Mouse (Mus musculus): ENCODE data around the gene Syngr3. TPM values are rescaled to one million over a fixed set of nuclear protein-coding genes. Genes with fewer than 3 reads are reported as not detected.

Syngr3 gene
- polyA plus RNA-seq, 1 experiment from 2014 or later: 6.0 TPM

GRCm38 (mm10) chr17:24727618-24728017 is 37.9 kb upstream of the Syngr3 start, which contains the start of gene Rpl3l:
Gene Rpl3l, plus strand, starts transcription at chr17:24727820.
- H3K9me3 ChIP-seq (ENCODE audit: control insufficient read depth): no peaks in the 10 kb centered on the region
- H3K9ac ChIP-seq (ENCODE audit: low read depth, low read length): no peak within 1 kb of the TSS
- TF ChIP-seq CTCF (IDR thresholded peaks at IDR 0.05; ENCODE audit: low read depth): no peak
- H3K27me3 ChIP-seq (replicated peaks; ENCODE audit: control insufficient read depth, insufficient read depth, low read length): peaks cover 3% of the 10 kb centered on the region; the same call in 1 of the 2 replicates
- no peaks in the 10 kb centered on the region for H3K36me3 ChIP-seq (ENCODE audit: control insufficient read depth, insufficient read depth)
- no peak within 1 kb of the TSS for H3K4me2 ChIP-seq (replicated peaks; ENCODE audit: low read depth)
- H3K27ac ChIP-seq (ENCODE audit: low read depth, low read length): no peak within 1 kb of the TSS
- 0 out of 2 replicates have a peak, but pooled peaks cover 3% of the 10 kb centered on the region for H3K4me1 ChIP-seq (replicated peaks; ENCODE audit: control insufficient read depth, insufficient read depth, low read length)
- no peak for ATAC-seq
- 67% methylated on average over 2 of the region's 2 CpGs for WGBS
- no peak within 1 kb of the TSS for H3K4me3 ChIP-seq (ENCODE audit: low read depth, low read length)

GRCm38 (mm10) chr17:24725637-24726390 is 36.1 kb upstream of the Syngr3 start:
- no peak overlapping the region for H3K4me2 ChIP-seq (replicated peaks; ENCODE audit: low read depth)
- no peak overlapping the region for H3K27ac ChIP-seq (ENCODE audit: low read depth, low read length)
- peaks cover 11% of the 10 kb centered on the region for H3K36me3 ChIP-seq (ENCODE audit: control insufficient read depth, insufficient read depth)
- H3K4me3 ChIP-seq (ENCODE audit: low read depth, low read length): no peak overlapping the region
- H3K9ac ChIP-seq (ENCODE audit: low read depth, low read length): no peak overlapping the region
- H3K4me1 ChIP-seq (replicated peaks; ENCODE audit: control insufficient read depth, insufficient read depth, low read length): 0 out of 2 replicates have a peak, but pooled peaks cover 3% of the 10 kb centered on the region
- peaks cover 3% of the 10 kb centered on the region; the same call in 1 of the 2 replicates for H3K27me3 ChIP-seq (replicated peaks; ENCODE audit: control insufficient read depth, insufficient read depth, low read length)
- ATAC-seq: no peak
- 73% methylated on average over 3 of the region's 3 CpGs for WGBS
- peak; percentile 40 for TF ChIP-seq CTCF (IDR thresholded peaks at IDR 0.05; ENCODE audit: low read depth)
- no peaks in the 10 kb centered on the region for H3K9me3 ChIP-seq (ENCODE audit: control insufficient read depth)

GRCm38 (mm10) chr17:24724184-24724583 is 34.4 kb upstream of the Syngr3 start, which contains the start of gene Ndufb10:
Gene Ndufb10, minus strand, starts transcription at chr17:24724478.
- Histone ChIP-seq H3K27ac (ENCODE audit: low read depth, low read length) (peak within 1 kb of the TSS; percentile 82), H3K27me3 (replicated peaks; ENCODE audit: control insufficient read depth, insufficient read depth, low read length) (peaks cover 3% of the 10 kb centered on the region; the same call in 1 of the 2 replicates), H3K4me1 (replicated peaks; ENCODE audit: control insufficient read depth, insufficient read depth, low read length) (0 out of 2 replicates have a peak, but pooled peaks cover 3% of the 10 kb centered on the region), H3K36me3 (ENCODE audit: control insufficient read depth, insufficient read depth) (peaks cover 11% of the 10 kb centered on the region), H3K9ac (ENCODE audit: low read depth, low read length) (peak within 1 kb of the TSS; percentile 81), H3K4me3 (ENCODE audit: low read depth, low read length) (peak within 1 kb of the TSS; percentile 82), H3K9me3 (ENCODE audit: control insufficient read depth) (no peaks in the 10 kb centered on the region), H3K4me2 (replicated peaks; ENCODE audit: low read depth) (peak within 1 kb of the TSS; percentile 82)
- under 1% methylated on average over 30 of the region's 30 CpGs for WGBS
- peak; percentile 100 for TF ChIP-seq CTCF (IDR thresholded peaks at IDR 0.05; ENCODE audit: low read depth)
- ATAC-seq: peak; percentile 50

GRCm38 (mm10) chr17:24723881-24724180 is 34.1 kb upstream of the Syngr3 start:
- 0 out of 2 replicates have a peak, but pooled peaks cover 3% of the 10 kb centered on the region for H3K4me1 ChIP-seq (replicated peaks; ENCODE audit: control insufficient read depth, insufficient read depth, low read length)
- peak overlapping the region; percentile 82 for H3K27ac ChIP-seq (ENCODE audit: low read depth, low read length)
- H3K36me3 ChIP-seq (ENCODE audit: control insufficient read depth, insufficient read depth): peaks cover 11% of the 10 kb centered on the region
- peak; percentile 4; the same call in 1 of the 2 replicates for ATAC-seq
- peak overlapping the region; percentile 82 for H3K4me3 ChIP-seq (ENCODE audit: low read depth, low read length)
- H3K27me3 ChIP-seq (replicated peaks; ENCODE audit: control insufficient read depth, insufficient read depth, low read length): peaks cover 3% of the 10 kb centered on the region; the same call in 1 of the 2 replicates
- TF ChIP-seq CTCF (IDR thresholded peaks at IDR 0.05; ENCODE audit: low read depth): no peak
- no peaks in the 10 kb centered on the region for H3K9me3 ChIP-seq (ENCODE audit: control insufficient read depth)
- WGBS: under 1% methylated on average over 15 of the region's 15 CpGs
- H3K4me2 ChIP-seq (replicated peaks; ENCODE audit: low read depth): peak overlapping the region; percentile 82
- H3K9ac ChIP-seq (ENCODE audit: low read depth, low read length): peak overlapping the region; percentile 81

GRCm38 (mm10) chr17:24723122-24723880 is 33.5 kb upstream of the Syngr3 start:
- H3K36me3 ChIP-seq (ENCODE audit: control insufficient read depth, insufficient read depth): peaks cover 11% of the 10 kb centered on the region
- peak overlapping the region; percentile 82; the same call in 1 of the 2 replicates for H3K27ac ChIP-seq (ENCODE audit: low read depth, low read length)
- peak overlapping the region; percentile 82 for H3K4me2 ChIP-seq (replicated peaks; ENCODE audit: low read depth)
- WGBS: under 1% methylated on average over 12 of the region's 12 CpGs
- H3K9me3 ChIP-seq (ENCODE audit: control insufficient read depth): no peaks in the 10 kb centered on the region
- H3K4me3 ChIP-seq (ENCODE audit: low read depth, low read length): peak overlapping the region; percentile 82
- peak overlapping the region; percentile 81 for H3K9ac ChIP-seq (ENCODE audit: low read depth, low read length)
- H3K27me3 ChIP-seq (replicated peaks; ENCODE audit: control insufficient read depth, insufficient read depth, low read length): peaks cover 3% of the 10 kb centered on the region; the same call in 1 of the 2 replicates
- 0 out of 2 replicates have a peak, but pooled peaks cover 3% of the 10 kb centered on the region for H3K4me1 ChIP-seq (replicated peaks; ENCODE audit: control insufficient read depth, insufficient read depth, low read length)
- TF ChIP-seq CTCF (IDR thresholded peaks at IDR 0.05; ENCODE audit: low read depth): no peak
- ATAC-seq: no peak

Measured in intestine, postnatal 0 days (tissue).